Mouse (Mus musculus) layer of hippocampus, adult 8-10 months (tissue): ENCODE data around the gene Sp1. TPM values are rescaled to one million over a fixed set of nuclear protein-coding genes. Genes with fewer than 3 reads are reported as not detected.
A peak's percentile ranks its signal among the peaks of the same experiment; 100 is the strongest.

ENCODE experiments used
- DNase-seq, 2 experiments: peaks; one replicate each; pipeline ENCODE4 v3.0.0; 2022; ENCODE audit warnings: low spot score in 2 of 2
- total RNA-seq, 4 experiments: library from RNA; stranded (reverse); gene quantifications; 2 replicates each; pipeline ENCODE4 v1.2.4; 2022

The Sp1 gene
- total RNA-seq, 4 experiments from 2014 or later = 27.4 to 30.1 (median 28.8) TPM

DNA sequence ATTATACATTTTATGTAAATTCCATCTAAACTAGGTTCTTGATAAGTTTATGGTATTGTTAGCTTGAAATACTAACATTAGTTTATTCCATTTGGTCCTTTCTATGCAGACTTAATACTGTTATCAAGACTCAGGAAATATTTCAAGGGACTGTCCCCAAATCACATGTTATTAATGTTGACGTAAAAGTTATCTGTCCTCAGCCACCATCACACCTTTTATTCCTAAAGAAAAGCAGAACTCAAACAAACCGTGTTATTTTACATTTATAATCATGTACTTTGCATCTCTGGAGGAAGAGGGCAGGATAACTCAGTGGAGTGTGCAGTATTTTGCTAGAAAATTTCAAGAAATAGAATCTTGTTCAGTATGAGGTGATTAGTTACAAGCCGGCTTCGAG is 27.2 kb downstream of the Sp1 start:
- no peak for DNase-seq

DNA sequence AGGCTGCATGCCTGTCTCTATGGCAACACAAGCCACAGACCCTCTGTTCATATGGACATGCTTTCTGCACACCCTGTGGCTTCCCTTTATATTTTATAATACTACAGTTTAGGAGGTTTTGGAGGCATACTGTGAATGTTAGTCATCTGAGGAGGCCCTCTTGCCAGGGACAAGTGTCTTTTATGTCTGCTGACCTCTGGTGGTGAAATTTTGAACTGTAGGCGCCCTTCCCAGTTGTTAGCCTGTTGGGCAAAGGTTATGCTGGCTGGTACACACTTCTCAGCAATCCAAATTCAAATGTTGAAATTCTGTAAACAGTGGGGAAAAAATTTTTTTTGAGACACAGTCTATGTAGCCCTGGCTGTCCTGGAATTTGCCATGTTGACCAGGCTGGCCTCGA is 36.5 kb downstream of the Sp1 start:
- DNase-seq = peak; percentile 60 to 88

DNA sequence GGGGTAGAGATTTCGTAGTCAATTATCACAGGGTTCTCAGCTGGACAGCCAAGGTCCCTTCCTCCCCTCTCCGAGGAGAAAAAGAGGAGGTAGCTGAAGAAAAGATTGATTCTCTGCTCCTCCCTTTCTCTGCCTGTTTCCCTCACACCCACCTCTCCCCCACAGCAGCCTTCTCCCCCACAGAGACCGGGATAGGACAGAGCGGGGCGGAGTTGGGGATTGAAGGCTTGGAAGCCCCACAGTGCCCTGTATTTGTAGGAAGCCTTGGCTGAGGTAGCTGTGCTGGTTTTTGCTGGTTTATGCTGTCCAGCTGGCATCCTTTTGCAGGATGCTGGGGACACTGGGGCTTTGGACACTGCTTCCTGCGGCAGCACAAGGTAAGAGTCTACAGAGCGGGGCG is 39.2 kb downstream of the Sp1 start, which contains the start of gene Amhr2:
Gene Amhr2, plus strand, starts transcription at position 222 of the 400 bp plus-strand sequence.
- DNase-seq = no peak

GRCm38 (mm10) chr15:102446448-102446847 is 40.5 kb downstream of the Sp1 start:
- DNase-seq = no peak

DNA sequence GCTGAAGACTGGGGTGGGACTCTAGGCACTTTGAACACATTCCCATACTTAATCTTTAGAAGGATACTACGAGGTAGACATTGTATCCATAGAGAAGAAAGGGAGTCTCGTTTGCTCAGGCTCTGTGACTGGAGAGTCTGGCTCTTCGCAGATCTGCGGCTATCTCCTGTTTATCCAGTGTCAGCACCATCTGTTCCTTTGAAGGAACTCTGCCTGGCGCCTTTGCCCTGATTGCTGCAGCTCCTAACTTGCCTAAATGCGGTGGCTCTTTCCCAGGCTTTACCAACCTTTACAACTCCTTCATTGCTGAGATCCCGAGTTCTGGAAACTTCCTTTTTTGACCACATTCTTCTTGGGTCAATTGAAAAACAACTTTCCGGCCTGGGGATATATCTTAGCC is 43.4 kb downstream of the Sp1 start:
- DNase-seq = no peak

GRCm38 (mm10) chr15:102450928-102451327 is 45.0 kb downstream of the Sp1 start:
- no peak for DNase-seq

- no peak for DNase-seq
Measured at GRCm38 (mm10) chr15:102451666-102452430, 45.9 kb downstream of the Sp1 start.

- no peak for DNase-seq
Measured at GRCm38 (mm10) chr15:102455993-102456392, 50.0 kb downstream of the Sp1 start.

- DNase-seq = no peak
Measured at GRCm38 (mm10) chr15:102458050-102458736, 52.2 kb downstream of the Sp1 start.

- peak; percentile 91 to 93 for DNase-seq
Measured at GRCm38 (mm10) chr15:102458904-102459317, 53.0 kb downstream of the Sp1 start, which contains the start of gene Prr13. Gene Prr13, plus strand, starts transcription at chr15:102459028.

GRCm38 (mm10) chr15:102459381-102459780 is 53.4 kb downstream of the Sp1 start:
- DNase-seq = no peak

DNA sequence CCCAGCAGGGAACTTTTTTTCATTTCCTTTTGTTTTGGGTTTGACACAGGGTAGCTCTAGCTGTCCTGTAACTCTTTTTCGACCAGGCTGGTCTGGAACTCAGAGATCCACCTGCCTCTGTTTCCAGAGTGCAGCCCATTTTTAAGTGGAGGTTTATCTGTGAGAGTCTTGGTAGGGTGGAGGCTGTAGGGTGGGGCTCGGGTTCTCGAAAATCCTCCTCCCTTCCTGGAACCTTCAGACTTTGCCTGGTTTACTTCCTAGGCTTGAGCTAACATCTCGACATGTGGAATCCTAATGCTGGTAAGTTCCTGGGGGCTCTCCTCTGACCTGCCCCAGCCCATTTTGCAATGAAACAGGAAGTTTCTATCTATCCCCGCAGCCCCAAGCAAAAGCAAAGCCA is 53.9 kb downstream of the Sp1 start:
- no peak for DNase-seq

- no peak for DNase-seq
Measured at GRCm38 (mm10) chr15:102460409-102460808, 54.5 kb downstream of the Sp1 start.

- no peak for DNase-seq
Measured at GRCm38 (mm10) chr15:102460971-102461370, 55.0 kb downstream of the Sp1 start.

DNA sequence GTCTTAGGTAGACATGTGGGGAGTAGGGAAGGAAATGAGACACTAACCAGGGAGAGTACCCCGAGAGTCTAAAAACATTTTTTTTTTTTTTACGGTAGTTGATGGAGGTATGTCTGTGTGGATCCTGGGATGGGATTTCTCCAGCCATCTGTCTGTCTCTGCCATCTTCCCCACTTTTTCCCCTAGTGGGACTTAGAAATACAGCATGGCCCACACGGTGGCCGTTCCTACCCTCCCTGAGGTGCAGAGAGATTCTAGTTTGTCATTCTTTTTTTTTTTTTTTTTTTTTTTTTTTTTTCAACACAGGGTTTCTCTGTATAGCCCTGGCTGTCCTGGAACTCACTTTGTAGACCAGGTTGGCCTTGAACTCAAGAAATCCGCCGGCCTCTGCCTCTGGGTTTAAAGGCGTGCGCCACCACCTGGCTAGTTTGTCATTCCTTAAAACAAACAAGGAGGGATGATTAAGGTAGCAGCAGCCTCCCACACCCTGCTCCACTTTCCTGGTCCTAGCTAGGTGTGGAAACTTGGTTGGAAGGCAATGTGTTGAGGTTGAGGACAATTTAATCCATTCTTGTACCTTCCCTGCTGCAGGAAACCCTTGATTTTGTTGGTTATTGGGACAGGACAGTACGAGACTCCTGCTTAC is 55.6 kb downstream of the Sp1 start:
- no peak for DNase-seq

- DNase-seq = no peak
Measured at GRCm38 (mm10) chr15:102463666-102464065, 57.7 kb downstream of the Sp1 start.

GRCm38 (mm10) chr15:102468675-102469370 is 62.9 kb downstream of the Sp1 start:
- no peak for DNase-seq

GRCm38 (mm10) chr15:102470183-102470604 is 64.3 kb downstream of the Sp1 start, which contains the start of gene Pcbp2:
Gene Pcbp2, plus strand, starts transcription at chr15:102470539.
- DNase-seq = peak; percentile 95

DNA sequence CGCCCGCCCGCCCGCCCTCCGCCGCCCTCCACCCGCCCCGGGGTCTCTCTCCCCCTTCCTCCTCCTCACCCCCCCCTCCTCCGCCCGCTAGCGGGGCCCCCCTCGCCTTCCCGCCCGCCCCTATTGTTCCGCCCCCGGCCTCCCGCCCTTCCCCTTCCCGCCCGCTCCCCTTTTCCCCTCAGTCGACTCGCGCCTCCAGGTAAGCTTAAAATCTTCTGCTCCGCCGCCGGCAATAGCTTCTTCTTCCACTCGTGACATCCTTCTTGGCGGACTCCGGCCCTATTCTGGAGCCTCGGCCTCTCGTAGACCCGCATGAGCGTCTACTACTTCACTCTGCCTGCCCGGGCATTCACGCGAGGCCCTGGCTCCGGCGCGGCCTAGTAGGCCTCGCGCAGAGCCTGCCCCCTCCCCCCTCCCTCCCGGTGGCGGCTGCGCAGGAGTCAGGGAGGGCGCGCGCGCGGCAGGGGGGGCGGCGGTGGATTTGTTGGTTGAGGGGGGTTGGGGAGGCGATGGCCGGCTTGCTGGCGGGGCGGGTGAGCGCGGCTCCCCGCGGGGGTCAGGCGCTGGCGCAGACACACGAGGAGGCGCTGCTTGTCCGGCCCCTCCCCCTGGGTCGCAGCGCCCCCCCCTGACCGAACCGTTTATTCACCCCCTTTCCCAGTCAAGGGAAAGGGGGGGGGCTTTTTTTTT is 64.8 kb downstream of the Sp1 start:
- peak; percentile 70 to 71 for DNase-seq

DNA sequence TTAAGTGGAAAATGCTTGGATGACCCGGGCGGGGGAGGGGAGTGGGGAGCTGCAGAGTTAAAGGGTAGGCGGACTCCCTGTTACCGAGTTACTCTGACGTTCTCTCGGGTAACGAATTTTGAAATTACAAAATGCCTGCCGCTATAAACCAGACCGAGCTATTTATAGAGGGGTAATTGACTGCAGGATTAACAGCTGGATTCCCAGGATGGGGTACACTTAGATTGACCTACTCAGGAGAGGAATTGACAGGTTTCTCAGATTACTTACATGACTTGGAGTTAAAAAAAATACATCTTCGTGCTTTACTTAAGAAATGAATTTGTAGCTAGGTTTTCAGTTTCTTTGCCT is 65.3 kb downstream of the Sp1 start:
- DNase-seq = no peak

DNA sequence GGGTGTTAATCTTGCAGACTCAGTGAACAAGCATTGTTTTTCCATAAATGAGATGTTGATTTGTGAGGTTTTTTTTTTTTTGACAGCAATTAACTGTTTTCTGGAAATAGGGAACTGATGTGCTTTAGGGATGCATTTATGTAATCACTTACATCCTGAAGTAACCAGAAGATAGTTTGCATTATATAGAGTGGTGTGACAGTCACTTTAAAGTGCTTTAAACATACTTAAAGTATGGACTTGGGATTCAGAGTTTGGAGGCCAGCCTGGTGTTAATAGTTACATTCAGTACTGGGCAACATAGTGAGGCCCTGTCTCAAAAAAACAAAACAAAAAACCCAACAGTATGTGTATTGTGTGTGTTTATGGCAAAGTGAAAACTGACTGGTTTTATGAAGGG is 65.8 kb downstream of the Sp1 start:
- no peak for DNase-seq
